Mouse (Mus musculus) spleen, postnatal 14 days (tissue): Measurements from ENCODE around the gene Fam162a.
"Not testable (repeated sequence)": the region's sequence is repeated elsewhere in the genome, so short reads cannot be mapped to it uniquely, and the experiment has no call there.

Experiments used
- DNase-seq, 2 experiments: peaks; one replicate each; pipeline ENCODE4 v3.0.0; 2021 to 2022; ENCODE audit warnings: low spot score in 2 of 2

Fam162a gene

DNA sequence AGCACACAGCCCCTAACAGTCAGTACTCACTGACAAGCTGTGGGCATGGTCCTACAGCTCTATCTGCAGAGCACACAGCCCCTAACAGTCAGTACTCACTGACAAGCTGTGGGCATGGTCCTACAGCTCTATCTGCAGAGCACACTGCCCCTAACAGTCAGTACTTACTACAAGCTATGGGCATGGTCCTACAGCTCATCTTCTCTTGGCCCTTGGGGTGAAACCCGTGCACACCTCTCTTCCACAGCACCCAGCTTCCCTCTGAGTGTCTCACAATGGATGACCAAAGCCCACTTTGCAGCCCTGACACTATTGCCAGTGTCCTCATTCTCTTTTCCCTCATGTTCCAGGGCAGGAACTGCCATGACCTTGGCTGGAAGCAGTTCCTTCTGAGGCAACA is 8.9 kb downstream of the Fam162a start:
- DNase-seq = not testable (repeated sequence)

GRCm38 (mm10) chr16:36057933-36058475 is 13.4 kb downstream of the Fam162a start:
- no peak for DNase-seq

GRCm38 (mm10) chr16:36056416-36056815 is 15.0 kb downstream of the Fam162a start:
- no peak for DNase-seq

- DNase-seq = no peak
Observed at GRCm38 (mm10) chr16:36054920-36055319, 16.5 kb downstream of the Fam162a start.

GRCm38 (mm10) chr16:36053524-36054275 is 17.7 kb downstream of the Fam162a start:
- no peak for DNase-seq

- no peak for DNase-seq
Observed at GRCm38 (mm10) chr16:36051491-36051890, 19.9 kb downstream of the Fam162a start.

DNA sequence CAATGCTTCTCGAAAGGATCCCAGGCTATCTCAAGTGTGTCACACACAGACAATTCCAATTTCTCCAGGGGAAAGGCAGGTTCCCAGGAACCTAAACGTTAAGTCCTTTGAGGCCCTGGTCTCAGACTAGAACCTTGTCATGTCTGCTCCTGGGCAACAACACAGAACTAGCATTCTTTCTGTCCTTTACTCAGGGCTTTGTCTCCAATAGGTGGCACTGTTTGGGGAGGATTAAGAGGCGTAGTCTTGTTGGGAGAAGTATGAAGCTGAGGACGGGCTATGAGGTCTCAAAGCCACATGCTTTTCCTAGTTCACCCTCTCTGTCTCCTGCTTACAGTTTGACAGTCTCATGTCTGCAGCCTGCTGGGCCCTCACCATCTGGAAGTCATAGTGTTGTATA is 23.9 kb downstream of the Fam162a start:
- DNase-seq = no peak

DNA sequence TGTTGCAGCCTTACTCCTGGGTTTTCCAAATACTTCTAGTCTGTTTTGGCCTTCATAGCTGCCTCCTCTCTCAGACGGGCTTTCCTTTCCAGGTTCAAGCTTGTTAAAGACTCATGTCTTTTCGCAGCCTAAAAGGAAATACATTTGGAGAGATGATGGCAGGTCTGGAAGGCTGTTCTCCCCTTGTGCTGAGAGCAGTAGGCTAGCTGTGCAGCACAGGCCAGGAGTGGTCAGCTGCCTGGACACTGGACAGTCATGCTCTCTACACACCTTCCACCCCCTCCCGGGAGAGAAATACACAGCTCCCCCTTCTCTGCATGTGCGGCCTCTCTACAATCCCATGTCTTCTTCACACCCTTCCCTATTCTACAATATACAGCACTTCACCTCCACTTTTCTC is 27.4 kb downstream of the Fam162a start:
- no peak for DNase-seq

GRCm38 (mm10) chr16:36043073-36043472 is 28.3 kb downstream of the Fam162a start:
- DNase-seq = no peak

- DNase-seq = no peak
Observed at GRCm38 (mm10) chr16:36041625-36042020, 29.8 kb downstream of the Fam162a start.

GRCm38 (mm10) chr16:36040640-36041624 is 30.5 kb downstream of the Fam162a start, which contains the start of gene Wdr5b:
Gene Wdr5b, plus strand, starts transcription at chr16:36041190.
- peak; percentile 68 for DNase-seq

- DNase-seq = not testable (repeated sequence)
Observed at GRCm38 (mm10) chr16:36028120-36028519, 43.3 kb downstream of the Fam162a start.

DNA sequence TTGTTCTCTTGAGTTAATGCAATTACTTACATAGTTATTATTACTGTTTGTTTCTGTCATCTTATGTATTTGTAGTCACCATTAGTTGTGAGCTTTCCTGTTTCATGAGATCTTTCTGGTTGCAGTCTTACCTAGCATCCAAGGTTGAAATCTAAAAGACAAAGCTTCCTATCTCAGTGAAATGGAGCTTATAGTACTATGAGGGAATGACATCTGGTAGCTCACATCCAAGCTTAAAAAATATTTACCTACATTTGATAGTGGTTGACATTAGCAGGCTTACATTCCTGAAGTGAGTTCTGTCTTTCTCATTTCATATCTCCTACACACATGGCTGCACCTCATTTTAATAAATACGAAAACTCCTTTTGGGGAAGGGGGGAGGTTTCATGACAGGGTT is 55.1 kb downstream of the Fam162a start:
- DNase-seq = no peak

GRCm38 (mm10) chr16:36008396-36008795 is 63.0 kb downstream of the Fam162a start:
- DNase-seq = no peak

DNA sequence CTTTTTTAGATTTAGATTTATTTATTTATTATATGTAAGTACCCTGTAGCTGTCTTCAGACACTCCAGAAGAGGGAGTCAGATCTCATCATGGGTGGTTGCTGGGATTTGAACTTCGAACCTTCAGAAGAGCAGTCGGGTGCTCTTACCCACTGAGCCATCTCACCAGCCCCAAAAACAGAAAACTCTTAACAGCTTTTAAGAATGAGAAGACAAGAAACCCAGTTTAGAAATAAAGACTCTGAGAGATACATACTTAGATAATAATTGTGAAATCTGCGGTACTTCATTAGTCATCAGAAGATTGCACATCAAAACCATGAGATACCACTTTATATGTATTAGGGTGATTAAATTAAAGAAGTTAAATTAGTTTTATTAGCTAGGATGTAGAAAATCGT is 72.5 kb downstream of the Fam162a start:
- DNase-seq = not testable (repeated sequence)
